Mouse (Mus musculus) small intestine, adult 2 months (tissue): ENCODE results near the gene Aldh1a2. TPM values are rescaled to one million over a fixed set of nuclear protein-coding genes. Genes with fewer than 3 reads are reported as not detected.

Experiments used
- H3K27ac ChIP-seq: fragments of 200-500 bp; 2 replicates; pipeline ENCODE4 v1.5.1; 2012; ENCODE audit warnings: low read depth, low read length, control low read depth, inconsistent platforms; ENCODE audit not compliant: insufficient read depth
- H3K27me3 ChIP-seq: fragments of 200-500 bp; 2 replicates; pipeline ENCODE4 v1.6.1; 2012; ENCODE audit warnings: mild to moderate bottlenecking, moderate library complexity, low read length, inconsistent platforms; ENCODE audit not compliant: control insufficient read depth, insufficient read depth
- H3K36me3 ChIP-seq: fragments of 200-500 bp; 2 replicates; pipeline ENCODE4 v1.6.1; 2012; ENCODE audit warnings: mild to moderate bottlenecking, low read length, control low read depth, inconsistent platforms; ENCODE audit not compliant: control insufficient read depth, insufficient read depth
- H3K4me1 ChIP-seq: fragments of 200-500 bp; 2 replicates; pipeline ENCODE4 v1.6.1; 2012; ENCODE audit warnings: low read length, inconsistent platforms, mixed read lengths; ENCODE audit not compliant: control insufficient read depth, insufficient read depth, insufficient read length
- H3K4me3 ChIP-seq: fragments of 200-500 bp; 2 replicates; pipeline ENCODE4 v1.5.1; 2012; ENCODE audit warnings: low read depth, mild to moderate bottlenecking, control low read depth, inconsistent platforms, low read length, moderate library complexity
- CTCF ChIP-seq: fragments of 200-500 bp; IDR thresholded peaks from 2 replicates; pipeline ENCODE4 v1.5.1; 2012; ENCODE audit warnings: low read depth, mild to moderate bottlenecking, control low read depth, inconsistent platforms, low read length, moderate library complexity, mixed read lengths; ENCODE audit not compliant: insufficient replicate concordance, insufficient read length; ENCODE audit errors: extremely low read depth
- POLR2A ChIP-seq: fragments of 200-500 bp; IDR thresholded peaks from 2 replicates; pipeline ENCODE4 v1.6.1; 2012; ENCODE audit warnings: low read depth, mild to moderate bottlenecking, control low read depth, inconsistent platforms, low read length, moderate library complexity
- WGBS: fragments of 180-500 bp; shearing (Covaris S2); methylation state at CpG from one replicate; pipeline ENCODE4 v1.1.7; 2018; 5-methylcytosine and 5-hydroxymethylcytosine counted together
- polyA plus RNA-seq: library from polyadenylated mRNA; depleted of rRNA; stranded (reverse); fragments of >200 nt; gene quantifications from 2 replicates; pipeline ENCODE4 v1.2.3, GENCODE M21; 2012

Gene Aldh1a2
- polyA plus RNA-seq, 1 experiment = 6.2 TPM

DNA sequence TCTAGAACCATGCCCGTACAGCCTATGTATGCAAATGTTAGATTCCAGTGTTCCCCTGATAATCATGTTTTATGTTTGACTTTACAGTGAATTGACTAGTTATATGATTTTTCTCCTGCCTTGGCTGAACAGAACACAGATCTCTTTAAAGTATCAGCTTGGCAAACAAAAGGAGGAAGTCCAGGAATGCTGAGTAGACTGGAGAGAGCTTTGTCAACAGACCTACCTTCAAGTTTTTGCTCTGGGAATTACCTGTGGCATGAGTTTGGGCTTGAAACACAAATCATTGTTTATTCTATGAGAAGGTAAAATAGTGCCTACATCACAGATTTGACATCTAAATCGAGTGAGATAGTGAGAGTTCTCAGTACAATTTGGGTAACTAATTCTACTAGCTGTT lies 24.3 kb downstream of the Aldh1a2 start:
- no peaks in the 10 kb centered on the region for H3K27me3 ChIP-seq
- no peak overlapping the region for H3K4me3 ChIP-seq
- H3K27ac ChIP-seq = no peak overlapping the region
- 45% methylated on average over 2 of the region's 2 CpGs for WGBS
- peaks cover 6% of the 10 kb centered on the region; the same call in 1 of the 2 replicates for H3K4me1 ChIP-seq
- no peak for TF ChIP-seq POLR2A
- no peak for TF ChIP-seq CTCF
- no peaks in the 10 kb centered on the region for H3K36me3 ChIP-seq

DNA sequence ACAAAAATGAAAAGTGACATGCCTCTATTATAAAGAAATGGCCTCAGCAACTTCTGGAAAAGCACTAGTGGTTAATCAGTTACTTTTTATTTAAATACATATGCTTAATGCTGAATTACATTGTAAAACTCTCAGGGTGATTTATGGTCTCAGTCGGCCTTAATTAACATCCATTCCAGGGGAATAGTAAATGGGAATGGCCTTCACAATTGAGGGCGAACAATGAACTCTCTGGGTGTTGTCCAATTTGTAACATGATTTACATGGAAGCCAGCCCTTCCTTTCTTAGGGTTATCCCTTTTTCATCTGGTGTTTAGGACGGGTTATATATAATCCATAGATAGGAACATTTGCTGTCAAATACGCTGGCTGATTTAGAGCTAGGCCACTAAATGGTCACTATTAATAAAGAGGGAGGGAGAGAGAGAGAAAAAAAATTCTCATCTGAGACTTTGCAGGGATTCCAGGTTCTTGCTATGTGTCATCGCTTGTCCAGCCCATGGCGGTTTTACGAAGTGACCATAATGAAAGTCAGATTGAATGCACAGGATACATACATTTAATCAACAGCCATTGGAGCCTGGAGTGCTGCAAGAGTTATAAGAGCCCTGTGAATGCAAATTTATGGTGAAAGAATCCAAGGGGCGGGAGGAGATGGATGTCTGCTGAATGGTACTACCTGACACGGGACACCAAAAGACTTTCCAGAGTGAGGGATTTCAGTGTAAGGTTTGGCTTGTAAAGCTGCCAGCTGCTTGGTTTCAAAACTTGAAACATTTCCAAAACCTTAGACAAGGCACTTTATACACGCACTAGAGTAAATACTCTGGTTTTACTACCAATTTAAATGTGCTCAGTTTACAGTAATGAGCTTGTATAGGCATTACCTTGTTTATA lies 26.2 kb downstream of the Aldh1a2 start:
- H3K27ac ChIP-seq = no peak overlapping the region
- H3K36me3 ChIP-seq = no peaks in the 10 kb centered on the region
- no peak for TF ChIP-seq POLR2A
- TF ChIP-seq CTCF = no peak
- peaks cover 6% of the 10 kb centered on the region; the same call in 1 of the 2 replicates for H3K4me1 ChIP-seq
- no peaks in the 10 kb centered on the region; the same call in 1 of the 2 replicates for H3K27me3 ChIP-seq
- H3K4me3 ChIP-seq = no peak overlapping the region
- WGBS = 24% methylated on average over 10 of the region's 10 CpGs

DNA sequence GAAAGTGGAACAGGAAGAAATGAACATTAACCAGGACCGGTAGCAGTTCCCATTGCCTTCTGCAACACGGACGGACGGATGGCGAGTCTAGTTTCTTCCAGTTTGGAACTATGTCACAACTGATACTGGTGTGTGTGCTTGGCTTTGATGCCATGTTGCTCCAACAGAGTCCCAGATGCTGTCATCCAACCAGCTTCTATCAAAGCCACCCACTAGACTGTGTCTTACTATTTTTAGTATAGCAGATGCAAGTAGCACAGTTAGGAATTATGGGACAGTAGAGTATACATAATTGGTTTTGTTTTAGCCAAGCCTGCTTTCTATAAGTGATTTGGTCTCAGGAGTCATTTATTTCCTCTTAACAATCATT lies 26.8 kb downstream of the Aldh1a2 start:
- Histone ChIP-seq H3K27ac (no peak overlapping the region), H3K27me3 (no peaks in the 10 kb centered on the region; the same call in 1 of the 2 replicates), H3K36me3 (no peaks in the 10 kb centered on the region), H3K4me1 (peaks cover 6% of the 10 kb centered on the region; the same call in 1 of the 2 replicates), H3K4me3 (no peak overlapping the region)
- TF ChIP-seq POLR2A = no peak
- no peak for TF ChIP-seq CTCF
- WGBS = 37% methylated on average over 5 of the region's 5 CpGs

DNA sequence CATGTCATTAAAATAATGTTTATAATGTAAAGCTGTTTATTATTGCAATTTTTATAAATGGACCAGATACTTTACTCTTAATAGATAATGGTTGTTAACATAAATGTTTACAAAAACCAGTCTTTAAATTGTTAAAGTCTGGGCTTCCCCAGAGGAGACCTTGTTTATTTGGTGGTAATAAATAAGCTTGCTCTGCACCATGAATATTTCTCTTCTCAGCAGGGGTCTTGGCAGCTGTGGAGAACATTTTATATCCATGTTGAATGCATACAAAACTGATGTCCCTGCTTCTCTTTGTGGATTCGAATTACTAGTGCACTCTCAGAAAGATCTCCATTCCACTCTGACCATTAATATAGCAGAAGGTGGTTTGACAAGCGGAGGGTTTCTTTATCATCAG lies 38.8 kb downstream of the Aldh1a2 start:
- Histone ChIP-seq H3K4me1 (no peaks in the 10 kb centered on the region), H3K4me3 (no peak overlapping the region), H3K27ac (no peak overlapping the region), H3K27me3 (peaks cover 2% of the 10 kb centered on the region; the same call in 1 of the 2 replicates), H3K36me3 (no peaks in the 10 kb centered on the region)
- TF ChIP-seq POLR2A (no peak), CTCF (no peak)
- WGBS = 70% methylated on average over 2 of the region's 2 CpGs

DNA sequence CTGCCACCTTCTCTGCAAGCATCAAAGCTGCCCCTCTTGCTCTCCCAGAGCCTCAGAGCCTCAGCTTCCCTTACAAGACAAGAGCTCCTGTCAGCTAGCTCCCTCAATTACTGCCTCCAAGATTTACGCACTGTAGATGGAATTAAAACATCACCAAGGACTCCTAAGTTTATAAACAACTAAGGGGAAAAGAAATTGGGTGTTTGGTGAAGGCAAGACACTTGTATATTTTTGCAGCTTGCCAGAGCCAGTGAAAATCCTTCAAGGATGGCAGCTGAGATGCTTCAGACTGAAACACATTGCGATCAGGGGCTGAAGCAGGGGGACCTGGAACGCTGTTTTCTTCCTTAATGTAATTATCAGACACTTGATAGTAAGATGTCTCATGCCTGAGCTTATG lies 47.1 kb downstream of the Aldh1a2 start:
- no peaks in the 10 kb centered on the region for H3K27me3 ChIP-seq
- TF ChIP-seq CTCF (no peak), POLR2A (no peak)
- H3K36me3 ChIP-seq = no peaks in the 10 kb centered on the region
- no peak overlapping the region for H3K27ac ChIP-seq
- no peaks in the 10 kb centered on the region for H3K4me1 ChIP-seq
- 73% methylated on average over 3 of the region's 3 CpGs for WGBS
- H3K4me3 ChIP-seq = no peak overlapping the region

DNA sequence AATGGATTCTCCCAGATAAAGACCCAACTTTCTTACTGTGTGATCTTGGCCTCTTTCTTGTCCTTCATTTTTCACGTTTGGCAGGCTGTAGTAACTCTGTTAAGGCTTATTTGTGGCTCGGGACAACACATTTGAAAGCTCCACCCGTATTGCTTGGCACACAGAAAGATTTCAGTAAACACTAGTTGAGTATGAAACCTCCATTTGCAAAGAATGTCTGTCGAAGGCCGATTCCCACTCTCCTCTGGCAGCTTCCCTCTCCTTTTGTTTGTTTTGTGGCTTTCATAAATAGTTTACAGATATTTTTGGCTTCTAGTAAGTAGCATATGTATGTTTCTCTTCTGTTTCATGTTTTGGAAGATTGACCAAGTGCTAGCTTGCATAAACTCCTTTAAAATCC lies 54.1 kb downstream of the Aldh1a2 start:
- WGBS = 56% methylated on average over 5 of the region's 5 CpGs
- no peak overlapping the region for H3K4me3 ChIP-seq
- H3K27ac ChIP-seq = no peak overlapping the region
- no peaks in the 10 kb centered on the region for H3K36me3 ChIP-seq
- H3K4me1 ChIP-seq = no peaks in the 10 kb centered on the region
- peaks cover 3% of the 10 kb centered on the region; the same call in 1 of the 2 replicates for H3K27me3 ChIP-seq
- TF ChIP-seq POLR2A (no peak), CTCF (no peak)

DNA sequence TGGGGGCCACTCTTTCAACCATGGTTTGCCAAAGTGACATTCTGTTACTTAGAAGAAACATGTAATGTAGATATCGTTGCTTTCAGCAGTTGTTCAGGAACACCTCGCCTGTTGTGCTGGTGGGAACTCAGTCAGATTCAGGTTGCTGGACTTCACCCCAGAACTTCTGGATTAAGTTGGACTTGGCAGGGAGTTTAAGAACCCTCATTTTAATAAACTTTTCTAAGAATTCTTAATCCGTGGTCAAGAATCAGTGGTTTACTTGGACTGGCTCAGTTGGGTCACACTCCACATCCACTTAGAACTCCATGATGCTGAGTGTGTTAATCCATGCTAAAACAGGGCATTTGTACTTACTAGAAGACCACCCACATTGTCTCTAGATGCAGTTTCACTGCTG lies 54.6 kb downstream of the Aldh1a2 start:
- WGBS = 66% methylated on average over 3 of the region's 3 CpGs
- H3K27ac ChIP-seq = no peak overlapping the region
- peaks cover 3% of the 10 kb centered on the region; the same call in 1 of the 2 replicates for H3K27me3 ChIP-seq
- TF ChIP-seq CTCF = no peak
- no peak for TF ChIP-seq POLR2A
- no peaks in the 10 kb centered on the region for H3K36me3 ChIP-seq
- no peaks in the 10 kb centered on the region for H3K4me1 ChIP-seq
- H3K4me3 ChIP-seq = no peak overlapping the region
